In genomic region chr17:87187005-87187404, GRCm38 (mm10) we compare ENCODE assay signal across 26 mouse cellular contexts.
DNase-seq lines count a peak whose midpoint lies in the region; ATAC-seq lines count a peak whose summit lies in the region.
"Had no signal": no experiment of that assay in that cellular context is flagged by ENCODE, and none has a peak within 500 bp of the region (broad histone marks: within the 10 kb centered on the region; RNA-seq: fewer than 3 reads in every experiment).

No protein-coding gene starts in this region.

- ATAC-seq in heart, embryonic 12.5 days (ENCODE audit: insufficient number of reproducible peaks, low FRiP score) = no peak
- ATAC-seq in limb, embryonic 13.5 days (ENCODE audit: low FRiP score, low read depth) = 0 out of 2 replicates have a peak, but pooled peaks have one; percentile 21
- ATAC-seq in neural tube, embryonic 13.5 days (ENCODE audit: low read depth) = no peak
- ATAC-seq in neural tube, embryonic 15.5 days (ENCODE audit: low FRiP score) = no peak
- ATAC-seq: activated CD4-positive, CD25-positive, alpha-beta regulatory T cell, adult 4 months; forebrain, embryonic 13.5 days; forebrain, embryonic 16.5 days; hindbrain, embryonic 16.5 days; intestine, embryonic 15.5 days had no signal

- 41% methylated on average over 17 of the region's 17 CpGs for WGBS in heart, embryonic 12.5 days
- 43% methylated on average over 17 of the region's 17 CpGs for WGBS in limb, embryonic 13.5 days
- 61% methylated on average over 17 of the region's 17 CpGs for WGBS in limb, embryonic 10.5 days
- 55% methylated on average over 17 of the region's 17 CpGs for WGBS in neural tube, embryonic 13.5 days
- 58% methylated on average over 17 of the region's 17 CpGs for WGBS in neural tube, embryonic 15.5 days

- H3K36me3 ChIP-seq in heart, embryonic 12.5 days = no peaks in the 10 kb centered on the region
- no peaks in the 10 kb centered on the region for H3K36me3 ChIP-seq in limb, embryonic 13.5 days
- no peaks in the 10 kb centered on the region for H3K36me3 ChIP-seq in limb, embryonic 10.5 days
- H3K36me3 ChIP-seq in neural tube, embryonic 13.5 days = no peaks in the 10 kb centered on the region
- no peaks in the 10 kb centered on the region for H3K36me3 ChIP-seq in neural tube, embryonic 15.5 days
- H3K36me3 ChIP-seq: forebrain, embryonic 10.5 days; heart, embryonic 15.5 days; hindbrain, embryonic 10.5 days; hindbrain, embryonic 13.5 days; intestine, embryonic 15.5 days had no signal

- H3K4me3 ChIP-seq in heart, embryonic 12.5 days = no peak overlapping the region
- no peak overlapping the region for H3K4me3 ChIP-seq in limb, embryonic 13.5 days
- no peak overlapping the region for H3K4me3 ChIP-seq in limb, embryonic 10.5 days
- H3K4me3 ChIP-seq in neural tube, embryonic 13.5 days = no peak overlapping the region
- no peak overlapping the region for H3K4me3 ChIP-seq in neural tube, embryonic 15.5 days (replicated peaks)
- H3K4me3 ChIP-seq: forebrain, embryonic 10.5 days; forebrain, embryonic 13.5 days; gastrocnemius, adult 2 months; heart, adult 2 months; heart, embryonic 15.5 days; hindbrain, embryonic 13.5 days; intestine, embryonic 15.5 days had no signal

- 0 out of 2 replicates have a peak, but pooled peaks cover 6% of the 10 kb centered on the region for H3K27me3 ChIP-seq in heart, embryonic 12.5 days (replicated peaks)
- H3K27me3 ChIP-seq in limb, embryonic 13.5 days = peaks cover 12% of the 10 kb centered on the region; the same call in 1 of the 2 replicates
- peaks cover 15% of the 10 kb centered on the region; the same call in 1 of the 2 replicates for H3K27me3 ChIP-seq in limb, embryonic 10.5 days (ENCODE audit: low read depth, poor library complexity, severe bottlenecking)
- no peaks in the 10 kb centered on the region for H3K27me3 ChIP-seq in neural tube, embryonic 13.5 days
- H3K27me3 ChIP-seq in neural tube, embryonic 15.5 days (replicated peaks) = no peaks in the 10 kb centered on the region
- H3K27me3 ChIP-seq: forebrain, embryonic 13.5 days; heart, embryonic 15.5 days; hindbrain, embryonic 13.5 days; intestine, embryonic 15.5 days had no signal

- H3K27ac ChIP-seq in heart, embryonic 12.5 days (ENCODE audit: poor library complexity, severe bottlenecking) = no peak overlapping the region
- H3K27ac ChIP-seq in limb, embryonic 13.5 days = no peak overlapping the region
- H3K27ac ChIP-seq in limb, embryonic 10.5 days = no peak overlapping the region
- 0 out of 2 replicates have a peak overlapping the region, but pooled peaks have one; percentile 3 for H3K27ac ChIP-seq in neural tube, embryonic 13.5 days (replicated peaks)
- no peak overlapping the region for H3K27ac ChIP-seq in neural tube, embryonic 15.5 days (replicated peaks)
- H3K27ac ChIP-seq: forebrain, embryonic 13.5 days; gastrocnemius, adult 2 months; heart, adult 2 months; heart, embryonic 15.5 days; hindbrain, embryonic 13.5 days; intestine, embryonic 15.5 days had no signal

- H3K9me3 ChIP-seq in heart, embryonic 12.5 days (replicated peaks) = 0 out of 2 replicates have a peak, but pooled peaks cover 6% of the 10 kb centered on the region
- 0 out of 2 replicates have a peak, but pooled peaks cover 7% of the 10 kb centered on the region for H3K9me3 ChIP-seq in limb, embryonic 13.5 days
- no peaks in the 10 kb centered on the region for H3K9me3 ChIP-seq in limb, embryonic 10.5 days (replicated peaks)
- no peaks in the 10 kb centered on the region for H3K9me3 ChIP-seq in neural tube, embryonic 13.5 days
- H3K9me3 ChIP-seq in neural tube, embryonic 15.5 days (replicated peaks) = no peaks in the 10 kb centered on the region
- H3K9me3 ChIP-seq: forebrain, embryonic 10.5 days; forebrain, embryonic 13.5 days; heart, embryonic 15.5 days; hindbrain, embryonic 10.5 days; hindbrain, embryonic 13.5 days; intestine, embryonic 15.5 days had no signal

- H3K4me1 ChIP-seq in heart, embryonic 12.5 days (replicated peaks) = peaks cover 30% of the 10 kb centered on the region
- H3K4me1 ChIP-seq in limb, embryonic 13.5 days = peaks cover 34% of the 10 kb centered on the region
- peaks cover 21% of the 10 kb centered on the region for H3K4me1 ChIP-seq in limb, embryonic 10.5 days
- H3K4me1 ChIP-seq in neural tube, embryonic 13.5 days (replicated peaks) = peaks cover 18% of the 10 kb centered on the region; the same call in 1 of the 2 replicates
- H3K4me1 ChIP-seq in neural tube, embryonic 15.5 days = peaks cover 20% of the 10 kb centered on the region; the same call in 1 of the 2 replicates
- H3K4me1 ChIP-seq: intestine, embryonic 15.5 days had no signal

- H3K4me2 ChIP-seq in heart, embryonic 12.5 days = peak overlapping the region; percentile 22
- no peak overlapping the region; the same call in 1 of the 2 replicates for H3K4me2 ChIP-seq in limb, embryonic 13.5 days (replicated peaks)
- no peak overlapping the region for H3K4me2 ChIP-seq in neural tube, embryonic 13.5 days
- no peak overlapping the region for H3K4me2 ChIP-seq in neural tube, embryonic 15.5 days
- H3K4me2 ChIP-seq: forebrain, embryonic 13.5 days; heart, embryonic 15.5 days; hindbrain, embryonic 13.5 days; intestine, embryonic 15.5 days had no signal

- no peak for DNase-seq in heart, adult 9 months (ENCODE audit: low spot score in 2 of 2)
- DNase-seq in limb, embryonic 10.5 days (ENCODE audit: low spot score) = no peak
- peak; percentile 17 for DNase-seq in retina, postnatal 1 day
- no peak for DNase-seq in embryo, embryonic 11 days
- DNase-seq: adrenal gland, adult 8-10 months; adrenal gland, postnatal 25 days; cerebellum, adult 11-12 months; cerebellum, adult 8-10 months; cerebellum, postnatal 10 days; cerebellum, postnatal 36 days; gastrocnemius, adult 2 months; gastrocnemius, postnatal 14 days; heart, adult 2 months had no signal

- no peak overlapping the region for H3K9ac ChIP-seq in heart, embryonic 12.5 days
- no peak overlapping the region for H3K9ac ChIP-seq in limb, embryonic 13.5 days
- H3K9ac ChIP-seq in neural tube, embryonic 13.5 days = no peak overlapping the region
- H3K9ac ChIP-seq in neural tube, embryonic 15.5 days (replicated peaks) = no peak overlapping the region
- H3K9ac ChIP-seq: forebrain, embryonic 13.5 days; heart, embryonic 15.5 days; hindbrain, embryonic 13.5 days; intestine, embryonic 15.5 days had no signal
